Mouse (Mus musculus): Measurements from ENCODE around the gene Jun. TPM values are rescaled to one million over a fixed set of nuclear protein-coding genes. Genes with fewer than 3 reads are reported as not detected.

Jun gene
- 601 and 1,027 TPM in 2 replicates for total RNA-seq (2023)

GRCm38 (mm10) chr4:95052025-95052899, at the start of gene Jun:
TSS of gene Jun (minus strand) at chr4:95052222.

Other genes with a start within 250 kb of the Jun start
- not detected in 2 replicates for gene Eqtn, start 123.4 kb downstream of the Jun start, total RNA-seq (2023)
- 44.0 and 55.3 TPM in 2 replicates for gene Mysm1, start 73.1 kb downstream of the Jun start, total RNA-seq (2023)